Mouse (Mus musculus) heart, adult 2 months (tissue): ENCODE measurements around the gene Zdhhc3.

Source experiments
- CTCF ChIP-seq: fragments of 200-600 bp; IDR thresholded peaks from 2 replicates; pipeline ENCODE4 v1.8.1; 2022; ENCODE audit warnings: antibody characterized with exemption, mild to moderate bottlenecking, moderate library complexity
- POLR2A ChIP-seq: fragments of 200-500 bp; IDR thresholded peaks from 2 replicates; pipeline ENCODE4 v1.6.1; 2011; ENCODE audit warnings: mild to moderate bottlenecking, low read depth, low read length, control low read depth; ENCODE audit not compliant: insufficient read depth

- TF ChIP-seq POLR2A (no peak), CTCF (no peak)
These were observed 88.8 kb downstream of the Zdhhc3 start for GRCm38 (mm10) chr9:123024201-123024600.
